Mouse (Mus musculus): ENCODE measurements around the gene Ncapd3. TPM values are rescaled to one million over a fixed set of nuclear protein-coding genes. Genes with fewer than 3 reads are reported as not detected.

The Ncapd3 gene
- polyA plus RNA-seq, 1 experiment from 2014 or later: 44.3 TPM

GRCm38 (mm10) chr9:27023681-27024080 is 6.3 kb upstream of the Ncapd3 start:
- H3K4me3 ChIP-seq (ENCODE audit: low read depth, low read length): no peak overlapping the region
- no peak for ATAC-seq (ENCODE audit: insufficient number of reproducible peaks, low FRiP score, low TSS enrichment, low read depth)
- H3K4me2 ChIP-seq (ENCODE audit: low read depth, severe bottlenecking): no peak overlapping the region

GRCm38 (mm10) chr9:27026708-27027107 is 3.3 kb upstream of the Ncapd3 start:
- WGBS: 90% methylated on average over 1 of the region's 1 CpGs
- Histone ChIP-seq H3K4me2 (ENCODE audit: low read depth, severe bottlenecking) (no peak overlapping the region), H3K27ac (replicated peaks; ENCODE audit: low read depth, low read length) (no peak overlapping the region), H3K9ac (ENCODE audit: low read length) (no peak overlapping the region), H3K27me3 (ENCODE audit: control insufficient read depth, insufficient read depth, low read length) (no peaks in the 10 kb centered on the region), H3K9me3 (ENCODE audit: control insufficient read depth, low read length) (no peaks in the 10 kb centered on the region), H3K36me3 (ENCODE audit: control insufficient read depth, insufficient read depth, low read length) (no peaks in the 10 kb centered on the region), H3K4me1 (ENCODE audit: control insufficient read depth, insufficient read depth, low read length) (peaks cover 5% of the 10 kb centered on the region; the same call in 1 of the 2 replicates), H3K4me3 (ENCODE audit: low read depth, low read length) (no peak overlapping the region)
- ATAC-seq (ENCODE audit: insufficient number of reproducible peaks, low FRiP score, low TSS enrichment, low read depth) (no peak), DNase-seq (ENCODE audit: low spot score) (no peak)

More at GRCm38 (mm10) chr9:27023681-27024080, 6.3 kb upstream of the Ncapd3 start:
- no peaks in the 10 kb centered on the region for H3K36me3 ChIP-seq (ENCODE audit: control insufficient read depth, insufficient read depth, low read length)
- H3K27ac ChIP-seq (replicated peaks; ENCODE audit: low read depth, low read length): no peak overlapping the region
- no peaks in the 10 kb centered on the region for H3K27me3 ChIP-seq (ENCODE audit: control insufficient read depth, insufficient read depth, low read length)
- no peak for DNase-seq (ENCODE audit: low spot score)
- H3K9ac ChIP-seq (ENCODE audit: low read length): no peak overlapping the region
- WGBS: 88% methylated on average over 4 of the region's 4 CpGs
- H3K9me3 ChIP-seq (ENCODE audit: control insufficient read depth, low read length): no peaks in the 10 kb centered on the region
- peaks cover 4% of the 10 kb centered on the region; the same call in 1 of the 2 replicates for H3K4me1 ChIP-seq (ENCODE audit: control insufficient read depth, insufficient read depth, low read length)

GRCm38 (mm10) chr9:27029022-27029827 is 750 bp upstream of the Ncapd3 start:
- DNase-seq (ENCODE audit: low spot score) (peak; percentile 30), ATAC-seq (ENCODE audit: insufficient number of reproducible peaks, low FRiP score, low TSS enrichment, low read depth) (no peak; the same call in none of the 2 replicates)
- under 1% methylated on average over 51 of the region's 52 CpGs for WGBS
- Histone ChIP-seq H3K9ac (ENCODE audit: low read length) (peak overlapping the region; percentile 84), H3K9me3 (ENCODE audit: control insufficient read depth, low read length) (no peaks in the 10 kb centered on the region), H3K36me3 (ENCODE audit: control insufficient read depth, insufficient read depth, low read length) (no peaks in the 10 kb centered on the region), H3K27ac (replicated peaks; ENCODE audit: low read depth, low read length) (peak overlapping the region; percentile 53; the same call in 1 of the 2 replicates), H3K4me3 (ENCODE audit: low read depth, low read length) (peak overlapping the region; percentile 74), H3K4me1 (ENCODE audit: control insufficient read depth, insufficient read depth, low read length) (peaks cover 5% of the 10 kb centered on the region; the same call in 1 of the 2 replicates), H3K4me2 (ENCODE audit: low read depth, severe bottlenecking) (peak overlapping the region; percentile 91), H3K27me3 (ENCODE audit: control insufficient read depth, insufficient read depth, low read length) (no peaks in the 10 kb centered on the region)

- under 1% methylated on average over 17 of the region's 17 CpGs for WGBS
These were observed 757 bp downstream of the Ncapd3 start for GRCm38 (mm10) chr9:27030763-27031100.

GRCm38 (mm10) chr9:27043892-27044291 is 13.9 kb downstream of the Ncapd3 start:
- Histone ChIP-seq H3K27ac (replicated peaks; ENCODE audit: low read depth, low read length) (no peak overlapping the region), H3K4me2 (ENCODE audit: low read depth, severe bottlenecking) (no peak overlapping the region), H3K4me3 (ENCODE audit: low read depth, low read length) (no peak overlapping the region), H3K9me3 (ENCODE audit: control insufficient read depth, low read length) (no peaks in the 10 kb centered on the region), H3K36me3 (ENCODE audit: control insufficient read depth, insufficient read depth, low read length) (peaks cover 15% of the 10 kb centered on the region; the same call in 1 of the 2 replicates), H3K4me1 (ENCODE audit: control insufficient read depth, insufficient read depth, low read length) (no peaks in the 10 kb centered on the region), H3K27me3 (ENCODE audit: control insufficient read depth, insufficient read depth, low read length) (no peaks in the 10 kb centered on the region), H3K9ac (ENCODE audit: low read length) (no peak overlapping the region)
- ATAC-seq (ENCODE audit: insufficient number of reproducible peaks, low FRiP score, low TSS enrichment, low read depth) (no peak), DNase-seq (ENCODE audit: low spot score) (no peak)
- WGBS: 94% methylated on average over 5 of the region's 5 CpGs

More at GRCm38 (mm10) chr9:27030763-27031100, 757 bp downstream of the Ncapd3 start:
- Histone ChIP-seq H3K4me2 (ENCODE audit: low read depth, severe bottlenecking) (peak overlapping the region; percentile 60), H3K36me3 (ENCODE audit: control insufficient read depth, insufficient read depth, low read length) (no peaks in the 10 kb centered on the region), H3K27ac (replicated peaks; ENCODE audit: low read depth, low read length) (no peak overlapping the region), H3K9me3 (ENCODE audit: control insufficient read depth, low read length) (no peaks in the 10 kb centered on the region), H3K4me3 (ENCODE audit: low read depth, low read length) (peak overlapping the region; percentile 74), H3K27me3 (ENCODE audit: control insufficient read depth, insufficient read depth, low read length) (no peaks in the 10 kb centered on the region), H3K4me1 (ENCODE audit: control insufficient read depth, insufficient read depth, low read length) (peaks cover 5% of the 10 kb centered on the region; the same call in 1 of the 2 replicates), H3K9ac (ENCODE audit: low read length) (peak overlapping the region; percentile 84)
- ATAC-seq (ENCODE audit: insufficient number of reproducible peaks, low FRiP score, low TSS enrichment, low read depth) (no peak; the same call in 1 of the 2 replicates), DNase-seq (ENCODE audit: low spot score) (no peak)

GRCm38 (mm10) chr9:27049492-27049891 is 19.5 kb downstream of the Ncapd3 start:
- no peak overlapping the region for H3K27ac ChIP-seq (replicated peaks; ENCODE audit: low read depth, low read length)
- no peak overlapping the region for H3K4me2 ChIP-seq (ENCODE audit: low read depth, severe bottlenecking)
- peaks cover 14% of the 10 kb centered on the region for H3K36me3 ChIP-seq (ENCODE audit: control insufficient read depth, insufficient read depth, low read length)
- H3K4me1 ChIP-seq (ENCODE audit: control insufficient read depth, insufficient read depth, low read length): no peaks in the 10 kb centered on the region
- ATAC-seq (ENCODE audit: insufficient number of reproducible peaks, low FRiP score, low TSS enrichment, low read depth): no peak
- no peak overlapping the region for H3K9ac ChIP-seq (ENCODE audit: low read length)
- WGBS: 93% methylated on average over 2 of the region's 2 CpGs
- no peak overlapping the region for H3K4me3 ChIP-seq (ENCODE audit: low read depth, low read length)
- DNase-seq (ENCODE audit: low spot score): no peak
- no peaks in the 10 kb centered on the region for H3K9me3 ChIP-seq (ENCODE audit: control insufficient read depth, low read length)
- H3K27me3 ChIP-seq (ENCODE audit: control insufficient read depth, insufficient read depth, low read length): no peaks in the 10 kb centered on the region

- Histone ChIP-seq H3K4me2 (ENCODE audit: low read depth, severe bottlenecking) (no peak overlapping the region), H3K27ac (replicated peaks; ENCODE audit: low read depth, low read length) (no peak overlapping the region), H3K36me3 (ENCODE audit: control insufficient read depth, insufficient read depth, low read length) (peaks cover 10% of the 10 kb centered on the region), H3K4me1 (ENCODE audit: control insufficient read depth, insufficient read depth, low read length) (no peaks in the 10 kb centered on the region), H3K9me3 (ENCODE audit: control insufficient read depth, low read length) (no peaks in the 10 kb centered on the region), H3K9ac (ENCODE audit: low read length) (no peak overlapping the region), H3K27me3 (ENCODE audit: control insufficient read depth, insufficient read depth, low read length) (no peaks in the 10 kb centered on the region), H3K4me3 (ENCODE audit: low read depth, low read length) (no peak overlapping the region)
- 95% methylated on average over 5 of the region's 5 CpGs for WGBS
- DNase-seq (ENCODE audit: low spot score): no peak
- ATAC-seq (ENCODE audit: insufficient number of reproducible peaks, low FRiP score, low TSS enrichment, low read depth): no peak
These were observed 28.4 kb downstream of the Ncapd3 start for GRCm38 (mm10) chr9:27058341-27058740.

GRCm38 (mm10) chr9:27070895-27071294 is 40.9 kb downstream of the Ncapd3 start:
- ATAC-seq (ENCODE audit: insufficient number of reproducible peaks, low FRiP score, low TSS enrichment, low read depth) (no peak), DNase-seq (ENCODE audit: low spot score) (no peak)
- H3K4me2 ChIP-seq (ENCODE audit: low read depth, severe bottlenecking): no peak overlapping the region
- no peak overlapping the region for H3K9ac ChIP-seq (ENCODE audit: low read length)
- H3K36me3 ChIP-seq (ENCODE audit: control insufficient read depth, insufficient read depth, low read length): peaks cover 28% of the 10 kb centered on the region
- 92% methylated on average over 4 of the region's 4 CpGs for WGBS
- H3K27me3 ChIP-seq (ENCODE audit: control insufficient read depth, insufficient read depth, low read length): no peaks in the 10 kb centered on the region
- H3K9me3 ChIP-seq (ENCODE audit: control insufficient read depth, low read length): no peaks in the 10 kb centered on the region
- no peak overlapping the region for H3K27ac ChIP-seq (replicated peaks; ENCODE audit: low read depth, low read length)
- H3K4me3 ChIP-seq (ENCODE audit: low read depth, low read length): no peak overlapping the region
- H3K4me1 ChIP-seq (ENCODE audit: control insufficient read depth, insufficient read depth, low read length): no peaks in the 10 kb centered on the region

Measured in limb, embryonic 11.5 days (tissue).